Mouse (Mus musculus): ENCODE measurements around the gene Cfap58. TPM values are rescaled to one million over a fixed set of nuclear protein-coding genes. Genes with fewer than 3 reads are reported as not detected.

The Cfap58 gene
- polyA plus RNA-seq, 1 experiment = not detected

DNA sequence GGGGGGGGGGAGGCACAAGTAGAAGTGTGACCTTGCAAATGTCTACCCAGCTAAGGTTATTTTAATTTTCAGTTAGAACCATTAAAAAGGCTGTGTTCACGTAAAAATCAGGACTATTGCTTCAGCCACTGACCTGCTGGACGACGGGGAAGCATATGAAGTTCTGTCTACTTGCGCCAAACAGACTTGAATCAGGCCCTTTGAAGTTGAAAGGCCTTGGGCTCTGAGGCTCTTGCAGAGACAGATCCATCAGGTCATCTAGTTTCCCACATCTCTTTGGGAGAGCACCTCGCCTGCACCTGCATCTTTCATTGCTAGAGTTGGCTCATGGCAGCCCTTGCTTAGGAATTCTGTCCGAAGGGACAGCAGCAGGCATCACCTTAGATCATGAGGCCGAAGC is 24.1 kb upstream of the Cfap58 start:
- H3K36me3 ChIP-seq (ENCODE audit: control insufficient read depth) = peaks cover 17% of the 10 kb centered on the region
- TF ChIP-seq GATA1 (IDR thresholded peaks at IDR 0.05; ENCODE audit: low read length) (no peak), TAL1 (IDR thresholded peaks at IDR 0.05; ENCODE audit: low read length) (no peak)
- no peak overlapping the region for H3K4me3 ChIP-seq (replicated peaks)
- H3K9me3 ChIP-seq (ENCODE audit: control insufficient read depth, low read length) = no peaks in the 10 kb centered on the region
- peaks cover 55% of the 10 kb centered on the region for H3K4me1 ChIP-seq (ENCODE audit: control insufficient read depth)
- H3K27me3 ChIP-seq (ENCODE audit: control insufficient read depth) = peaks cover 3% of the 10 kb centered on the region; the same call in 1 of the 2 replicates

DNA sequence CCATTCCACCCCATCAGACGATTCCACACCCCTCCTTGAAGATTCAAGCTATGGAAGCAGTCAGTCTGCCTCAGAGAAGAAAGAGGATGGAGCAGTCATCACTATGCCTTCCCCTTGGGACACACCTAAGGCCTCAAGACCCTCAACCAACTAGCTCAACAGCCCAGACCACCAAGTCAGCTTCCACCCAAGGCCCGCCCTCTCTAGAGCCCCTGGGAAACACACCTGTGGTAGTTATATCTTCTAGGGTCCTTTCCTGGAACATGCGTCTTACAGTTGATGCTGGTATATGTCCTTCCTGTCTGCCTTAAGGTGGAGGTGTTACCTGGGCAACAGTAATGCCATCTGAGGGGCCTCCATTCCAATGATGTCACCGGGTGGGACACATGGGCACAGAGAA is 23.3 kb upstream of the Cfap58 start:
- no peak overlapping the region for H3K4me3 ChIP-seq (replicated peaks)
- peaks cover 56% of the 10 kb centered on the region for H3K4me1 ChIP-seq (ENCODE audit: control insufficient read depth)
- peaks cover 7% of the 10 kb centered on the region; the same call in 1 of the 2 replicates for H3K27me3 ChIP-seq (ENCODE audit: control insufficient read depth)
- H3K9me3 ChIP-seq (ENCODE audit: control insufficient read depth, low read length) = no peaks in the 10 kb centered on the region
- H3K36me3 ChIP-seq (ENCODE audit: control insufficient read depth) = peaks cover 17% of the 10 kb centered on the region
- TF ChIP-seq GATA1 (IDR thresholded peaks at IDR 0.05; ENCODE audit: low read length) = no peak
- TF ChIP-seq TAL1 (IDR thresholded peaks at IDR 0.05; ENCODE audit: low read length) = no peak

DNA sequence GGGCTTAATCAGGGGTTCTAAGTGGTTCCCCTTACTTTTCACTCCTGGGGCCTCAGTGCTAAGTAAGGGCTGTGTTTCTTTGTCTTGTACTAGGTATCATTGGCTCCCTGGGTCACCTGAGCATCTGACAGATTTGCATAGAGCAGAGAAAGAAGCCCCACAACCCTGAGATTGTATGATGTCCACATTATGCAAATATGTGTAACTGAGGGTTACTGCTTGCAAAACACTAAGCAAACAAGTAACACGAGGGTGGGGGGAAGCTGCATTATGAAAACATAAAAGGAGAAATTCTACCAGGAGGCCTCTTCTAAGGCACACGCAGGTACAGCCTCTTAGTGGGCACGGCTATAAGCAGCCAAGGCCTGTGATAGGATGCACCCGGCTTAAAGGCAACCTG is 22.2 kb upstream of the Cfap58 start:
- peaks cover 7% of the 10 kb centered on the region; the same call in 1 of the 2 replicates for H3K27me3 ChIP-seq (ENCODE audit: control insufficient read depth)
- H3K4me1 ChIP-seq (ENCODE audit: control insufficient read depth) = peaks cover 56% of the 10 kb centered on the region
- peaks cover 17% of the 10 kb centered on the region for H3K36me3 ChIP-seq (ENCODE audit: control insufficient read depth)
- H3K4me3 ChIP-seq (replicated peaks) = no peak overlapping the region
- no peaks in the 10 kb centered on the region for H3K9me3 ChIP-seq (ENCODE audit: control insufficient read depth, low read length)
- TF ChIP-seq TAL1 (IDR thresholded peaks at IDR 0.05; ENCODE audit: low read length) = no peak
- TF ChIP-seq GATA1 (IDR thresholded peaks at IDR 0.05; ENCODE audit: low read length) = no peak

DNA sequence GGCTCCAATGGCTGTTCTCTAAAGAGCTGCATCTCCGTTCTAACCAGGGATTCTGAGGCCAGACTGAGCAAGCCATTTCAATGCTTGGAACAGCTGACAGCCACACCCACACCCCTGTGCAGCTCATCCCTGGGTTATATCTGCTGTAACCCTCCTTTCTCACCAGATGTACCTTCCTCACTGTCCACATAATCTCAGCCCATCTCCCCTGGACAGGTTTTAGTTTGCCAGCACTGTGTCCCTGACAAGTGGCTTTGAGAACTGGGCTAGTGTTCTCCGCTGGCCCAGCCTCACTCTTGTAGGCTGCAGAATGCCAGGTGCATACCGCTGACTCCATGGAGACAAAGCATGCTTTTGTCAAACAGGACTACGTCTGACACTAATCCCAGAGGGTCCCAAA is 20.1 kb upstream of the Cfap58 start:
- H3K27me3 ChIP-seq (ENCODE audit: control insufficient read depth) = peaks cover 7% of the 10 kb centered on the region; the same call in 1 of the 2 replicates
- H3K4me1 ChIP-seq (ENCODE audit: control insufficient read depth) = peaks cover 43% of the 10 kb centered on the region
- no peaks in the 10 kb centered on the region for H3K9me3 ChIP-seq (ENCODE audit: control insufficient read depth, low read length)
- H3K4me3 ChIP-seq (replicated peaks) = peak overlapping the region; percentile 94
- peaks cover 8% of the 10 kb centered on the region for H3K36me3 ChIP-seq (ENCODE audit: control insufficient read depth)
- no peak for TF ChIP-seq TAL1 (IDR thresholded peaks at IDR 0.05; ENCODE audit: low read length)
- no peak for TF ChIP-seq GATA1 (IDR thresholded peaks at IDR 0.05; ENCODE audit: low read length)

DNA sequence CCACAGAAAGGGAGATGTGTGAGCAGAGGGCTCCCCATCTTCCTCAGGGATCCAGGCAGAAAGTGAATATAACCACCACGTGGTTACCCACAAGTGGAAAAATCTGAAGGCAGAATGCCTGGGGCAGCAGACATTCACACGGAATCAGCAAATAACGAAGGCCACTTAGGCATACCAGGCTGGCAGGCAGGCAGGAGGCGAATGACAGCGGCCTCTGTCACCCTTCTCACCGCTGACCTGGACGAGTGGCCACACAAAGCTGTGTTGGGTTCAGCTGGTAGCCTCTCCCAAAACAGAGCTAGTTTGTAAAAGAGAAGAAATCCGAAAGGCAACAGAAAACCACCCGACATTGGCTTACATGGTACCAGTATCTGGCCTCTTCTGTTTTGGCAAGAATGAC is 19.5 kb upstream of the Cfap58 start:
- H3K4me3 ChIP-seq (replicated peaks) = peak overlapping the region; percentile 94
- peaks cover 43% of the 10 kb centered on the region for H3K4me1 ChIP-seq (ENCODE audit: control insufficient read depth)
- no peak for TF ChIP-seq GATA1 (IDR thresholded peaks at IDR 0.05; ENCODE audit: low read length)
- no peak for TF ChIP-seq TAL1 (IDR thresholded peaks at IDR 0.05; ENCODE audit: low read length)
- H3K36me3 ChIP-seq (ENCODE audit: control insufficient read depth) = peaks cover 8% of the 10 kb centered on the region
- H3K27me3 ChIP-seq (ENCODE audit: control insufficient read depth) = peaks cover 7% of the 10 kb centered on the region; the same call in 1 of the 2 replicates
- no peaks in the 10 kb centered on the region for H3K9me3 ChIP-seq (ENCODE audit: control insufficient read depth, low read length)

DNA sequence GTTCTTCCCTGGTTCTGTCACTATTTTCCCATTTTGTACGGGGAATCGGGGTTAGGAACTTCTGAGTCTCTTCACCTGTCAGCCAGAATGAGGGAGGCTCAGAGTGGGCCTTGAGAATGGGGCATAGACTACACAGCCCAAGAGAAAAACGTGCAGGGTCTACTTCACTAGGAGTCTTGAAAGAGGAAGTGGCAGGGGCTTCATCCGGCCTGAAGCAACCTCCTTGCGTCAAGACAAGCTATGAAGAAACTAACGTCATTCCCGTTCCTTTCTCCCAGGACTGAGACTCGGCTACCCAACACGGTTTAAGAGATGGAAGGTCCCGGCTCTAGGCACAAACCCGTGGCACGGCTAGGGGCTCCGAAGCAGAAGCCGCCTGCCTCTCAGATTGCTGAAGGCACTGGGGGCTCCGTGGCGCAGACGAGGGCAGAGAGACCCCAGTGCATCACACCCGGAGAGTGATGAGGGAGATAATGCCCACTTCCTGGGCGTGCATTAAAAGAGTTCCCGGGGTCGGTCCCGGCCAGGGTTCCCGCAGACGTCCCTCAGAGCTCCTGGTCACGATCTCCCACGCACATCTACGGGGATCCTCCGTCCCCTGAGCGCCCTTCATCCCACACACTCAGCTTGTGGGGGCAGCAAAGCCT is 18.9 kb upstream of the Cfap58 start:
- Histone ChIP-seq H3K4me3 (replicated peaks) (peak overlapping the region; percentile 94), H3K9me3 (ENCODE audit: control insufficient read depth, low read length) (no peaks in the 10 kb centered on the region), H3K27me3 (ENCODE audit: control insufficient read depth) (peaks cover 7% of the 10 kb centered on the region; the same call in 1 of the 2 replicates), H3K4me1 (ENCODE audit: control insufficient read depth) (peaks cover 43% of the 10 kb centered on the region), H3K36me3 (ENCODE audit: control insufficient read depth) (peaks cover 5% of the 10 kb centered on the region)
- no peak for TF ChIP-seq TAL1 (IDR thresholded peaks at IDR 0.05; ENCODE audit: low read length)
- no peak for TF ChIP-seq GATA1 (IDR thresholded peaks at IDR 0.05; ENCODE audit: low read length)

DNA sequence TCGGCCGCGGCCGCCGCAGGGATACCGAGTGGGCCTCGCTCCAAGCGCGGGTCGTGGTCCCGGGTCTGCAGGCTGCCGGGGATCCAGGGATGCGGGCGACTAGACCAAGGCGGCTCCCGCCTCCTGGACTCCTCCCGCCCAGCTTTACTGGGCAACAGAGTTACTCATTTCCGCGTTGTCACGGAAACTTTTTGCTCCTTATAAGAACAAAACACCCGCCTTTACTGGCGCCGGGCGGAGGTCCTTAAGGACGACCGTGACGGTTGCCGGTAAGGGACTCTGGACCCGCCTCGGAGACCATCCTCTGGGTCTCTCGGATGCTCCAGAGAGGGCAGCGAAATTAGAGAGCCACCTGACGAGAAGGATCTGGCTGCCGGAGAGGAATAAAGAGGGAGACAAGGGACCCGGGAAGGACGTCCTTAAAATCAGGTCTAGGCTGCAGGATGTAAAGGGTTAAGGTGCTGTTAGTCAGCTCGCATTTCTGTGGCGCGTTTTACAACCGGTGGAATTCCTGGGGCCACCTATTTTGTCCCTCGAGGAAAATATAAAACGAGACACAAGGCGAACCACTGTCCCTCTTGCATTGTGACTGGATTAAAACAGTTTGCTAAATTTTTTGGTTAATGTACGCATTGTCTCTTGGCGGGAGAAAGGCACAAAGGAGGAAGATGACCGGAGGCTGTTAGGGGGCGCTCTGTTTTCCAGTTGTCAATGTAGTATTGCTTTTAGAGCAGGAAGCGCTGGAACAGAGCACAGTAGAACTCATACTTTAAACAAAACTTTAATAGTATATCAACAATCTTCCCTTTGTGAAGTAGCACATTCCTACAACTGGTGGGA is 18.1 kb upstream of the Cfap58 start, which contains the start of the genes Cfap43 and Itprip:
Gene Cfap43, minus strand, starts transcription at position 162 of the 840 bp plus-strand sequence.
Gene Itprip, minus strand, starts transcription at position 174 of the 840 bp plus-strand sequence.
- H3K4me3 ChIP-seq (replicated peaks) = peak within 1 kb of the TSS; percentile 94
- H3K36me3 ChIP-seq (ENCODE audit: control insufficient read depth) = peaks cover under 1% of the 10 kb centered on the region
- H3K9me3 ChIP-seq (ENCODE audit: control insufficient read depth, low read length) = no peaks in the 10 kb centered on the region
- H3K27me3 ChIP-seq (ENCODE audit: control insufficient read depth) = peaks cover 7% of the 10 kb centered on the region; the same call in 1 of the 2 replicates
- H3K4me1 ChIP-seq (ENCODE audit: control insufficient read depth) = peaks cover 42% of the 10 kb centered on the region
- TF ChIP-seq GATA1 (IDR thresholded peaks at IDR 0.05; ENCODE audit: low read length) = no peak
- no peak for TF ChIP-seq TAL1 (IDR thresholded peaks at IDR 0.05; ENCODE audit: low read length)

DNA sequence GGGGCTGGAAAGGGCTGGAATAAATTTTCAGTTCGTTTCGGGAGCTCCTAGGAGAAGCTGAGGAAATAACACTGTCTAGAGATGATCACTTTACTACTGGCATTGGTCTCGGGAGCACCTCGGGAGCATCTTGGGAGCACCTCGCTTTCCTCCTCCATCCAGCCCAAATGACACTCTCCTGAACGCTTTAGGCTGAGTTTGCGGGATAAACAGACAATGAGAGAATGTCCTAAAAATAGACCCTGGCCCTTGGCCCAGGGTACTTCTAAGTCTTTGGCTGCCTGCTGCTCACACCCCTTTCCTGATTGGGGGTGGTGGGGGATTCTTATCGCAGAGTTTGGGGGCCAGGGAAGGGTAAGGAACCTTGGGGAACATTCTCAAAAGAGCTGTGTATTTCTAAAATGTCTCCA is 17.5 kb upstream of the Cfap58 start:
- Histone ChIP-seq H3K27me3 (ENCODE audit: control insufficient read depth) (peaks cover 7% of the 10 kb centered on the region; the same call in 1 of the 2 replicates), H3K9me3 (ENCODE audit: control insufficient read depth, low read length) (no peaks in the 10 kb centered on the region), H3K36me3 (ENCODE audit: control insufficient read depth) (no peaks in the 10 kb centered on the region), H3K4me3 (replicated peaks) (peak overlapping the region; percentile 94), H3K4me1 (ENCODE audit: control insufficient read depth) (peaks cover 41% of the 10 kb centered on the region)
- no peak for TF ChIP-seq TAL1 (IDR thresholded peaks at IDR 0.05; ENCODE audit: low read length)
- TF ChIP-seq GATA1 (IDR thresholded peaks at IDR 0.05; ENCODE audit: low read length) = no peak

DNA sequence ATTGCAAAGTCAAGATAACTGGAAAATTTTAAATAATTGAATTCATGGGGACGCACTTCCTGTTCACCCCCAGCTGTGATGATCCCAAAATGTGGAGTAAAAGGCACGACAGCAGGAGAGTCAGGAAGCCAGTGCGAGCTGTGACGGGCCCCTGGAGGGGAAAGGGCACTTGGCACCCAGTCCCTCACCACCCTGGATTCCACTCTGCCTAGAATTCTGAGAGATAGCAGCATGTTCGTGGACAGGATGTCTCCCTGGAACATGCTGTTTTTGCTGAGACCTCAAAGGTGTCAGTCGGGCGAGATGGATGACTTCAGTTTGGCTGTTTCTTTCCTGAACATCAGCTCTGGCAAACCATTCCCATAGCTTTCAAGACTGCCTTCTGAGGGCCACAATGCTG is 11.7 kb upstream of the Cfap58 start:
- no peaks in the 10 kb centered on the region for H3K27me3 ChIP-seq (ENCODE audit: control insufficient read depth)
- peaks cover 3% of the 10 kb centered on the region; the same call in 1 of the 2 replicates for H3K9me3 ChIP-seq (ENCODE audit: control insufficient read depth, low read length)
- H3K4me3 ChIP-seq (replicated peaks) = no peak overlapping the region
- H3K36me3 ChIP-seq (ENCODE audit: control insufficient read depth) = no peaks in the 10 kb centered on the region
- TF ChIP-seq TAL1 (IDR thresholded peaks at IDR 0.05; ENCODE audit: low read length) (no peak), GATA1 (IDR thresholded peaks at IDR 0.05; ENCODE audit: low read length) (no peak)
- no peaks in the 10 kb centered on the region for H3K4me1 ChIP-seq (ENCODE audit: control insufficient read depth)

Measured in erythroblast, embryonic 14.5 days (primary cell).